Mouse (Mus musculus) intestine, embryonic 14.5 days (tissue): ENCODE results near the gene Slc25a10. TPM values are rescaled to one million over a fixed set of nuclear protein-coding genes. Genes with fewer than 3 reads are reported as not detected.

Experiments
- ATAC-seq: fragments of 200-750 bp; cut with Nextera tagmentation; replicated peaks from 2 replicates; pipeline ENCODE4 v1.8.0; 2017; ENCODE audit warnings: low read depth, moderate number of reproducible peaks, moderate TSS enrichment, moderate library complexity; ENCODE audit not compliant: low FRiP score, low TSS enrichment
- DNase-seq: peaks from one replicate; pipeline ENCODE4 v3.0.0-alpha.2; 2018; ENCODE audit warnings: low spot score
- H3K27ac ChIP-seq: fragments of 300-500 bp; sonication (generic); 2 replicates; pipeline ENCODE4 v1.5.1; 2014; ENCODE audit warnings: low read depth, mild to moderate bottlenecking, control low read depth
- H3K27me3 ChIP-seq: fragments of 300-500 bp; sonication (generic); replicated peaks from 2 replicates; pipeline ENCODE4 v1.6.1; 2014; ENCODE audit warnings: low read length, control low read depth; ENCODE audit not compliant: control insufficient read depth, insufficient read depth
- H3K36me3 ChIP-seq: fragments of 300-500 bp; sonication (generic); 2 replicates; pipeline ENCODE4 v1.6.1; 2014; ENCODE audit warnings: low read length, control low read depth; ENCODE audit not compliant: control insufficient read depth, insufficient read depth
- H3K4me1 ChIP-seq: fragments of 300-500 bp; sonication (generic); replicated peaks from 2 replicates; pipeline ENCODE4 v1.6.1; 2014; ENCODE audit warnings: low read length, control low read depth, mixed read lengths; ENCODE audit not compliant: control insufficient read depth, insufficient read depth
- H3K4me2 ChIP-seq: fragments of 300-500 bp; sonication (generic); 2 replicates; pipeline ENCODE4 v1.6.1; 2014; ENCODE audit warnings: low read length
- H3K4me3 ChIP-seq: fragments of 300-500 bp; sonication (generic); 2 replicates; pipeline ENCODE4 v1.5.1; 2014; ENCODE audit warnings: low read depth, low read length, control low read depth, mixed read lengths
- H3K9ac ChIP-seq: fragments of 300-500 bp; sonication (generic); 2 replicates; pipeline ENCODE4 v1.6.1; 2014; ENCODE audit warnings: mild to moderate bottlenecking, low read length
- H3K9me3 ChIP-seq: fragments of 300-500 bp; sonication (generic); 2 replicates; pipeline ENCODE4 v1.6.1; 2016; ENCODE audit warnings: low read length, control low read depth; ENCODE audit not compliant: control insufficient read depth
- WGBS: fragments of 180-500 bp; shearing (Covaris S2); extraction: QIAGEN DNeasy Blood & Tissue Kit; methylation state at CpG from one replicate; pipeline ENCODE4 v1.1.7; 2014; 5-methylcytosine and 5-hydroxymethylcytosine counted together
- polyA plus RNA-seq: library from polyadenylated mRNA; unstranded; fragments of >200 nt; fragmentation: Nextera tagmentation; extraction: Ambion mirVana; gene quantifications from 2 replicates; pipeline ENCODE4 v1.2.1, GENCODE M21; 2014

Gene Slc25a10
- polyA plus RNA-seq, result 74.6 and 83.1 TPM in 2 replicates

DNA sequence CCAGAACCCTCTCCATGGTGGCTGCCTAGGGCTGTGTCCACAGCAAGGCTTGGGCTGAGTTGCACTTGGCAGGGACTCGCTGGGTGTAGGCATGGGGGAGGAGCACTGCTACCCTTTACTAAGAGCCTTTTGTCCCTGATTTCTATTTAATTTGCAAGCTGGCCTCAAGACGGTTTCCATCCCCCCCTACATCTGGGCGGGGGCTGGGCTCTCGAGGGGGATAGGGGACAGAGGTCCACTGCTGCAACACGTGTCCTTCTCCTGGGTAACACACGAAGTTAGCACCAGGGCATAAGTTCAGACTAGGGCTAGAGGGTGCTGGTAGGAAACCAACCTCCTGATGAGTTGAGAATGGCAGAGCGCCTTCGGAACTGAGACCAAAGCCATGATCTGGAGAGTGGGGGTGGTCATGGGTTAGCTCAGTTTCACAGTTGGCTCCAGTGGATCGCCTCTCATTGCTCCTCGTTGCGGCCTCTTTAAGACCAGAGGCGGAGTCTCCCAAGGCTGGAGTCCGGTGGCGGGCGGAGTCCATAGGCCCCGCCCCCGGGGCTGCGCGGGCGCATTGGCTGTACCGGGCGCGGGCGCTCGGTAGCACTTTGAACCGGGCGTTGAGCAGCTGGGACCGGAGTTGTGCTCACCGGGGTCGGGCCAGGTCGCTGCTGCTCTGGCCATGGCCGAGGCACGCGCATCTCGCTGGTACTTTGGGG, at the start of gene Slc25a10:
Slc25a10 (plus strand) TSS at position 524 of the 707 bp plus-strand sequence.
- H3K4me2 ChIP-seq, result peak within 1 kb of the TSS; percentile 91
- DNase-seq (peak; percentile 89), ATAC-seq (peak; percentile 78)
- H3K27ac ChIP-seq, result peak within 1 kb of the TSS; percentile 74
- H3K4me1 ChIP-seq, result peaks cover 19% of the 10 kb centered on the region
- peak within 1 kb of the TSS; percentile 95 for H3K4me3 ChIP-seq
- H3K9ac ChIP-seq, result peak within 1 kb of the TSS; percentile 74
- peaks cover 46% of the 10 kb centered on the region for H3K36me3 ChIP-seq
- 0% methylated on average over 35 of the region's 35 CpGs for WGBS
- no peaks in the 10 kb centered on the region for H3K27me3 ChIP-seq
- H3K9me3 ChIP-seq, result no peaks in the 10 kb centered on the region

DNA sequence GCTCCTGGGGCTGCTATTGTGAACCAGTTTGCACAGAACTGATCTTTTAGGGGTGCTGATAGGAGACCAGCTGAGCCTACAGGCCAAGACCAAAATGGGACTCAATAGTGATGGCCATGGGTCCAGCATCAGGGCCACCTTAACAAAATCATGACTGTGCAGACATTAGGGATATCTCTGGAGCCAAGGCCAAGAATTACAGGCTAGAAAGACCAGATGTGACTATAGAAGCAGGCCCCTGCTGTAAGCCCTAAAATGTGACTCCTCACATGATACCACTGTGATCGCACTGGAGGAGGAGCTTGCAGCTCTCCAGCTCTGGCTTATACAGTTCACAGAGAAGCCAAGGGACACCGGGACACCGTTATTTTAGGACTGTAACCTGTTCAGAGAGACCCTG, 49.3 kb upstream of the Slc25a10 start, which contains the start of gene Tspan10:
Tspan10 (plus strand) TSS at position 301 of the 400 bp plus-strand sequence.
- no peak for DNase-seq
- no peak within 1 kb of the TSS for H3K4me3 ChIP-seq
- H3K27ac ChIP-seq, result no peak within 1 kb of the TSS
- no peaks in the 10 kb centered on the region for H3K36me3 ChIP-seq
- no peak for ATAC-seq
- no peak within 1 kb of the TSS for H3K9ac ChIP-seq
- no peaks in the 10 kb centered on the region for H3K4me1 ChIP-seq
- WGBS, result 95% methylated on average over 3 of the region's 3 CpGs
- H3K4me2 ChIP-seq, result no peak within 1 kb of the TSS
- no peaks in the 10 kb centered on the region for H3K9me3 ChIP-seq
- H3K27me3 ChIP-seq, result no peaks in the 10 kb centered on the region

GRCm38 (mm10) chr11:120442765-120443280, 48.8 kb upstream of the Slc25a10 start:
- no peak overlapping the region for H3K9ac ChIP-seq

DNA sequence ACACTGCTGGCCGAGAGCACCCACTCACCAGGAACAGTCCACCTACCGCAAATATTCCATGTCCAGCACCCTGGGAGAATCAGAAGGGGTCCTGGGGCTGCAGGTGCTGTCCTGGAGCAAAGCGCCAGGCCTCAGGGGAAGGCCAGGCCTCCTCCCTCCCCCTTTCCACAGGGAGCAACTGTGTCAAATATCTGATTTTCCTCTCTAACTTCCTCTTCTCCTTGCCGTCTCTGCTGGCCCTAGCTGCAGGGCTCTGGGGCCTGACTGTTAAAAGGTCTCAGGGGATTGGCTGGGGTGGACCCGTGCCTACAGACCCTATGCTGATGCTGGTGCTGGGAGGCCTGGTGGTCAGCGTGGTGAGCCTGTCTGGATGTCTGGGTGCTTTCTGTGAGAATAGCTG, 47.5 kb upstream of the Slc25a10 start:
- DNase-seq, result no peak
- ATAC-seq, result no peak
- Histone ChIP-seq H3K36me3 (no peaks in the 10 kb centered on the region), H3K4me3 (no peak overlapping the region), H3K9me3 (no peaks in the 10 kb centered on the region), H3K9ac (no peak overlapping the region), H3K4me1 (no peaks in the 10 kb centered on the region), H3K27me3 (no peaks in the 10 kb centered on the region), H3K27ac (no peak overlapping the region), H3K4me2 (no peak overlapping the region)
- WGBS, result 72% methylated on average over 6 of the region's 6 CpGs

More at GRCm38 (mm10) chr11:120442765-120443280, 48.8 kb upstream of the Slc25a10 start:
- Histone ChIP-seq H3K4me2 (no peak overlapping the region), H3K27me3 (no peaks in the 10 kb centered on the region), H3K4me1 (no peaks in the 10 kb centered on the region), H3K27ac (no peak overlapping the region), H3K4me3 (no peak overlapping the region), H3K36me3 (no peaks in the 10 kb centered on the region), H3K9me3 (no peaks in the 10 kb centered on the region)
- DNase-seq, result no peak
- no peak for ATAC-seq
- WGBS, result 85% methylated on average over 3 of the region's 3 CpGs

DNA sequence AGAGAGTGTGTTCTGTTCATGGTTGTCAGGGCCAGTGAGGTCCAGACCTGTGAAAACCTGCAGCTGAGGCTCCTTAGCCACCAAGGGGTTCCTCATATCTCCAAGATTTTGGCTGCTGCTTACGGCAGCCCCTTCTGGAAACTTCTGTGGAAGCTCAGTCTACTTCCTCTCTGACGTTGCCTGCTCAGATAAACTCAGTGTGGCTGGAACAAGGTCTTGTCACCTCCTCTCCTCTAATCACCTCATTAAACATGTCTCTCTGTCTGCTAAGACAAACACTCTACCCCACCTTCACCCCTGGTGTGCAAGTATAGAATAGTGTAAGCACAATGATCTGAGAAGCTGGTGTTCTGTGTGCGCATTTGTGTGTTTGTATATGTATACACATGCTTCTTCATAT, 46.2 kb upstream of the Slc25a10 start:
- WGBS, result 65% methylated on average over 3 of the region's 3 CpGs
- Histone ChIP-seq H3K27ac (no peak overlapping the region), H3K9me3 (no peaks in the 10 kb centered on the region), H3K36me3 (no peaks in the 10 kb centered on the region), H3K27me3 (no peaks in the 10 kb centered on the region), H3K9ac (no peak overlapping the region), H3K4me3 (no peak overlapping the region), H3K4me1 (no peaks in the 10 kb centered on the region), H3K4me2 (no peak overlapping the region)
- DNase-seq (no peak), ATAC-seq (no peak)

GRCm38 (mm10) chr11:120447179-120447578, 44.5 kb upstream of the Slc25a10 start:
- Histone ChIP-seq H3K4me1 (no peaks in the 10 kb centered on the region), H3K27me3 (no peaks in the 10 kb centered on the region), H3K4me2 (no peak overlapping the region), H3K36me3 (no peaks in the 10 kb centered on the region), H3K9ac (no peak overlapping the region), H3K27ac (no peak overlapping the region), H3K4me3 (no peak overlapping the region), H3K9me3 (no peaks in the 10 kb centered on the region)
- ATAC-seq (no peak), DNase-seq (no peak)
- WGBS, result 73% methylated on average over 7 of the region's 7 CpGs

GRCm38 (mm10) chr11:120452246-120452645, 39.4 kb upstream of the Slc25a10 start:
- Histone ChIP-seq H3K27me3 (no peaks in the 10 kb centered on the region), H3K9me3 (no peaks in the 10 kb centered on the region), H3K4me1 (peaks cover 5% of the 10 kb centered on the region; the same call in 1 of the 2 replicates), H3K36me3 (no peaks in the 10 kb centered on the region), H3K9ac (no peak overlapping the region), H3K4me2 (no peak overlapping the region), H3K27ac (no peak overlapping the region), H3K4me3 (no peak overlapping the region)
- ATAC-seq (no peak), DNase-seq (no peak)
- 53% methylated on average over 3 of the region's 3 CpGs for WGBS

DNA sequence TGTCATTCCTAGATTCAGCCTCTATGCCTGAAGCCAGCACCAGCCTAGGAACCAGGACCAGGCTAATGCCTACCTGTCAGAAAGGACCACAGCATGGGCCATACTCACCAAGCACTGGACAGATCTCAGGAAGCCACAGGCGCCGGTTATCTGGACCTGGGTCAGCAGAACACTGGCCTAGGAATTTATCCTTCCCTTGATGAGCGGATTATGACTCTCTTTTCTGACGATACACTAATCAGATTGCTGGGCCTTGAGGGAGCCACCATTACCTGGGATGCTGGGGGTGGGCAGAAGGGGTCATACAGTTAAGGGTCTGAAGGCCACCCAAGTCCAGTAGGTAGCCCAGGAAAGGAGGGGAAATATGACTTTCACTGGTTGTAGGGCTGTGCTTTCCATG, 38.3 kb upstream of the Slc25a10 start, which contains the start of gene Pde6g:
Pde6g (minus strand) TSS at position 195 of the 400 bp plus-strand sequence.
- WGBS, result 84% methylated on average over 4 of the region's 4 CpGs

More for the DNA sequence above, 38.3 kb upstream of the Slc25a10 start, which contains the start of gene Pde6g:
- Histone ChIP-seq H3K4me2 (no peak within 1 kb of the TSS), H3K27me3 (no peaks in the 10 kb centered on the region), H3K27ac (no peak within 1 kb of the TSS), H3K36me3 (no peaks in the 10 kb centered on the region), H3K9me3 (no peaks in the 10 kb centered on the region), H3K4me1 (peaks cover 5% of the 10 kb centered on the region; the same call in 1 of the 2 replicates), H3K4me3 (no peak within 1 kb of the TSS), H3K9ac (no peak within 1 kb of the TSS)
- no peak for ATAC-seq
- no peak for DNase-seq
